Mouse (Mus musculus): ENCODE measurements at regions not wholly inside any gene's neighbourhood (a gene's known extent, or its start where the extent isn't known, plus 50 kb on each side); places are given as distances from the start of the nearest gene placed in this dataset.
A peak's percentile ranks its signal among the peaks of the same experiment; 100 is the strongest.

GRCm38 (mm10) chr9:71396784-71397183, 89.0 kb downstream of the Polr2m start:
- 0 out of 2 replicates have a peak, but pooled peaks cover 5% of the 10 kb centered on the region for H3K4me1 ChIP-seq (ENCODE audit: control insufficient read depth, insufficient read depth, low read length)
- DNase-seq (ENCODE audit: low spot score, missing footprints) (no peak), ATAC-seq (ENCODE audit: low FRiP score) (no peak)
- H3K4me3 ChIP-seq (ENCODE audit: low read depth, low read length): no peak overlapping the region
- no peak overlapping the region for H3K9ac ChIP-seq (ENCODE audit: low read length)
- no peaks in the 10 kb centered on the region for H3K36me3 ChIP-seq (ENCODE audit: control insufficient read depth, insufficient read depth, low read length)
- H3K4me2 ChIP-seq: no peak overlapping the region
- WGBS: 65% methylated on average over 7 of the region's 7 CpGs
- H3K9me3 ChIP-seq (ENCODE audit: control insufficient read depth, low read length): no peaks in the 10 kb centered on the region
- H3K27me3 ChIP-seq (ENCODE audit: control insufficient read depth, insufficient read depth, low read length): no peaks in the 10 kb centered on the region
- no peak overlapping the region for H3K27ac ChIP-seq (ENCODE audit: low read depth, low read length)

GRCm38 (mm10) chr9:71390221-71390620, 95.5 kb downstream of the Polr2m start:
- H3K4me3 ChIP-seq (ENCODE audit: low read depth, low read length): no peak overlapping the region
- no peaks in the 10 kb centered on the region for H3K9me3 ChIP-seq (ENCODE audit: control insufficient read depth, low read length)
- H3K4me2 ChIP-seq: no peak overlapping the region
- no peaks in the 10 kb centered on the region for H3K27me3 ChIP-seq (ENCODE audit: control insufficient read depth, insufficient read depth, low read length)
- no peaks in the 10 kb centered on the region for H3K4me1 ChIP-seq (ENCODE audit: control insufficient read depth, insufficient read depth, low read length)
- WGBS: 75% methylated on average over 5 of the region's 5 CpGs
- DNase-seq (ENCODE audit: low spot score, missing footprints) (no peak), ATAC-seq (ENCODE audit: low FRiP score) (no peak)
- H3K27ac ChIP-seq (ENCODE audit: low read depth, low read length): no peak overlapping the region
- no peak overlapping the region for H3K9ac ChIP-seq (ENCODE audit: low read length)
- H3K36me3 ChIP-seq (ENCODE audit: control insufficient read depth, insufficient read depth, low read length): no peaks in the 10 kb centered on the region

GRCm38 (mm10) chr9:71387426-71387825, 98.3 kb downstream of the Polr2m start:
- Histone ChIP-seq H3K9me3 (ENCODE audit: control insufficient read depth, low read length) (no peaks in the 10 kb centered on the region), H3K27ac (ENCODE audit: low read depth, low read length) (no peak overlapping the region), H3K36me3 (ENCODE audit: control insufficient read depth, insufficient read depth, low read length) (no peaks in the 10 kb centered on the region), H3K4me1 (ENCODE audit: control insufficient read depth, insufficient read depth, low read length) (no peaks in the 10 kb centered on the region), H3K4me2 (no peak overlapping the region), H3K27me3 (ENCODE audit: control insufficient read depth, insufficient read depth, low read length) (no peaks in the 10 kb centered on the region), H3K4me3 (ENCODE audit: low read depth, low read length) (no peak overlapping the region), H3K9ac (ENCODE audit: low read length) (no peak overlapping the region)
- DNase-seq (ENCODE audit: low spot score, missing footprints) (no peak), ATAC-seq (ENCODE audit: low FRiP score) (no peak)
- 96% methylated on average over 7 of the region's 7 CpGs for WGBS

- Histone ChIP-seq H3K4me2 (no peak overlapping the region), H3K27ac (ENCODE audit: low read depth, low read length) (no peak overlapping the region), H3K4me3 (ENCODE audit: low read depth, low read length) (no peak overlapping the region), H3K27me3 (ENCODE audit: control insufficient read depth, insufficient read depth, low read length) (no peaks in the 10 kb centered on the region), H3K9ac (ENCODE audit: low read length) (no peak overlapping the region), H3K4me1 (ENCODE audit: control insufficient read depth, insufficient read depth, low read length) (no peaks in the 10 kb centered on the region), H3K9me3 (ENCODE audit: control insufficient read depth, low read length) (no peaks in the 10 kb centered on the region), H3K36me3 (ENCODE audit: control insufficient read depth, insufficient read depth, low read length) (no peaks in the 10 kb centered on the region)
- DNase-seq (ENCODE audit: low spot score, missing footprints) (no peak), ATAC-seq (ENCODE audit: low FRiP score) (no peak)
- 80% methylated on average over 4 of the region's 4 CpGs for WGBS
Measured at GRCm38 (mm10) chr9:71383901-71384300, 101.8 kb downstream of the Polr2m start.

- 80% methylated on average over 4 of the region's 4 CpGs for WGBS
- Histone ChIP-seq H3K4me1 (ENCODE audit: control insufficient read depth, insufficient read depth, low read length) (no peaks in the 10 kb centered on the region), H3K4me2 (no peak overlapping the region), H3K9me3 (ENCODE audit: control insufficient read depth, low read length) (no peaks in the 10 kb centered on the region), H3K4me3 (ENCODE audit: low read depth, low read length) (no peak overlapping the region), H3K27me3 (ENCODE audit: control insufficient read depth, insufficient read depth, low read length) (no peaks in the 10 kb centered on the region), H3K36me3 (ENCODE audit: control insufficient read depth, insufficient read depth, low read length) (no peaks in the 10 kb centered on the region), H3K9ac (ENCODE audit: low read length) (no peak overlapping the region), H3K27ac (ENCODE audit: low read depth, low read length) (no peak overlapping the region)
- ATAC-seq (ENCODE audit: low FRiP score) (no peak), DNase-seq (ENCODE audit: low spot score, missing footprints) (no peak)
Measured at GRCm38 (mm10) chr9:71379731-71380250, 105.9 kb downstream of the Polr2m start.

- no peak for DNase-seq (ENCODE audit: low spot score, missing footprints)
- WGBS: 91% methylated on average over 5 of the region's 5 CpGs
Measured at GRCm38 (mm10) chr9:71369760-71370159, 116.0 kb downstream of the Polr2m start.

GRCm38 (mm10) chr9:71369202-71369601, 116.5 kb downstream of the Polr2m start:
- Histone ChIP-seq H3K4me2 (no peak overlapping the region), H3K27me3 (ENCODE audit: control insufficient read depth, insufficient read depth, low read length) (no peaks in the 10 kb centered on the region)
- ATAC-seq (ENCODE audit: low FRiP score): no peak

More at GRCm38 (mm10) chr9:71369760-71370159, 116.0 kb downstream of the Polr2m start:
- Histone ChIP-seq H3K27me3 (ENCODE audit: control insufficient read depth, insufficient read depth, low read length) (no peaks in the 10 kb centered on the region), H3K9me3 (ENCODE audit: control insufficient read depth, low read length) (peaks cover 4% of the 10 kb centered on the region; the same call in 1 of the 2 replicates), H3K9ac (ENCODE audit: low read length) (no peak overlapping the region), H3K4me2 (no peak overlapping the region), H3K27ac (ENCODE audit: low read depth, low read length) (no peak overlapping the region), H3K36me3 (ENCODE audit: control insufficient read depth, insufficient read depth, low read length) (no peaks in the 10 kb centered on the region), H3K4me3 (ENCODE audit: low read depth, low read length) (no peak overlapping the region), H3K4me1 (ENCODE audit: control insufficient read depth, insufficient read depth, low read length) (no peaks in the 10 kb centered on the region)
- no peak for ATAC-seq (ENCODE audit: low FRiP score)

GRCm38 (mm10) chr9:71366573-71366972, 119.2 kb downstream of the Polr2m start:
- Histone ChIP-seq H3K36me3 (ENCODE audit: control insufficient read depth, insufficient read depth, low read length) (no peaks in the 10 kb centered on the region), H3K4me1 (ENCODE audit: control insufficient read depth, insufficient read depth, low read length) (no peaks in the 10 kb centered on the region), H3K27ac (ENCODE audit: low read depth, low read length) (no peak overlapping the region), H3K9ac (ENCODE audit: low read length) (no peak overlapping the region), H3K27me3 (ENCODE audit: control insufficient read depth, insufficient read depth, low read length) (no peaks in the 10 kb centered on the region), H3K4me3 (ENCODE audit: low read depth, low read length) (no peak overlapping the region), H3K4me2 (no peak overlapping the region), H3K9me3 (ENCODE audit: control insufficient read depth, low read length) (peaks cover 4% of the 10 kb centered on the region; the same call in 1 of the 2 replicates)
- no peak for DNase-seq (ENCODE audit: low spot score, missing footprints)
- WGBS: 80% methylated on average over 9 of the region's 9 CpGs
- ATAC-seq (ENCODE audit: low FRiP score): no peak

More at GRCm38 (mm10) chr9:71369202-71369601, 116.5 kb downstream of the Polr2m start:
- H3K4me1 ChIP-seq (ENCODE audit: control insufficient read depth, insufficient read depth, low read length): no peaks in the 10 kb centered on the region
- peaks cover 4% of the 10 kb centered on the region; the same call in 1 of the 2 replicates for H3K9me3 ChIP-seq (ENCODE audit: control insufficient read depth, low read length)
- no peak overlapping the region for H3K27ac ChIP-seq (ENCODE audit: low read depth, low read length)
- H3K36me3 ChIP-seq (ENCODE audit: control insufficient read depth, insufficient read depth, low read length): no peaks in the 10 kb centered on the region
- H3K4me3 ChIP-seq (ENCODE audit: low read depth, low read length): no peak overlapping the region
- 73% methylated on average over 2 of the region's 2 CpGs for WGBS
- H3K9ac ChIP-seq (ENCODE audit: low read length): no peak overlapping the region
- no peak for DNase-seq (ENCODE audit: low spot score, missing footprints)

- ATAC-seq (ENCODE audit: low FRiP score) (no peak), DNase-seq (ENCODE audit: low spot score, missing footprints) (peak; percentile 86)
- 50% methylated on average over 12 of the region's 12 CpGs for WGBS
Measured at GRCm38 (mm10) chr9:71365177-71365738, 120.5 kb downstream of the Polr2m start.

More at GRCm38 (mm10) chr9:71365177-71365738, 120.5 kb downstream of the Polr2m start:
- Histone ChIP-seq H3K27ac (ENCODE audit: low read depth, low read length) (no peak overlapping the region), H3K27me3 (ENCODE audit: control insufficient read depth, insufficient read depth, low read length) (no peaks in the 10 kb centered on the region), H3K4me3 (ENCODE audit: low read depth, low read length) (no peak overlapping the region), H3K4me2 (no peak overlapping the region), H3K9me3 (ENCODE audit: control insufficient read depth, low read length) (peaks cover 4% of the 10 kb centered on the region; the same call in 1 of the 2 replicates), H3K9ac (ENCODE audit: low read length) (no peak overlapping the region), H3K4me1 (ENCODE audit: control insufficient read depth, insufficient read depth, low read length) (no peaks in the 10 kb centered on the region), H3K36me3 (ENCODE audit: control insufficient read depth, insufficient read depth, low read length) (no peaks in the 10 kb centered on the region)
